27 mouse cellular contexts compared by ENCODE assay signal in the genomic region with DNA sequence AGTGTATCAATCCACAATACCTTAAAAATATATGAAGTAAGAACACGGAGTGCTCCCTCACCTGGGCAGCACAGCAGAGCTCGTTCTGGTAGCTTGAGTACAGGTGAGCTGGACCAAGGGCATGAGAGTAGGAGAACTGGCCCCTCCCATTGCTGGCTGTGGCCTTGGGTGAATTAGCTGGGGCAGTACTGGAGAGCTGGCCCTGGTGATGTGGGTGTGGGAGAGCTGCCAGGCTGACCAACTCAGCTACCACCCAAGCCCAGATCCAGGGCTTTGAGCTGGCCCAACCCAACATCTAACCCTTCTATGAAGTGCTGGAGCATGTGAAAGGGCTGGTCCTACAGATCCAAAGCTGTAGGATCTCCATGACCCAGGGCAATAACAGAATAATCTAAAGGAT. TPM values are rescaled to one million over a fixed set of nuclear protein-coding genes. Genes with fewer than 3 reads are reported as not detected.
A peak's percentile ranks its signal among the peaks of the same experiment; 100 is the strongest.
DNase-seq lines count a peak whose midpoint lies in the region; ATAC-seq and TF ChIP-seq lines count a peak whose summit lies in the region.
"Had no signal": no experiment of that assay in that cellular context is flagged by ENCODE, and none has a peak within 500 bp of the region (broad histone marks: within the 10 kb centered on the region; RNA-seq: fewer than 3 reads in every experiment).

No protein-coding gene starts in this region.

- H3K4me2 ChIP-seq in intestine, postnatal 0 days (replicated peaks; ENCODE audit: low read depth), result no peak overlapping the region
- H3K4me2 ChIP-seq: embryonic facial prominence, embryonic 12.5 days; forebrain, embryonic 15.5 days; heart, embryonic 12.5 days; hindbrain, embryonic 14.5 days; limb, embryonic 12.5 days; liver, embryonic 12.5 days; midbrain, embryonic 11.5 days; stomach, embryonic 15.5 days had no signal

- ATAC-seq in intestine, postnatal 0 days, result no peak
- ATAC-seq: forebrain, embryonic 15.5 days; inflammation-experienced regulatory T-cells, adult 6 months; liver, embryonic 12.5 days; liver, postnatal 0 days; midbrain, embryonic 16.5 days had no signal

- no peak overlapping the region for H3K4me3 ChIP-seq in ES-E14 (ENCODE audit: insufficient read depth in 1 of 2, low read depth in 1 of 2, low read length in 2 of 2, poor library complexity in 1 of 2, severe bottlenecking in 1 of 2)
- H3K4me3 ChIP-seq in intestine, postnatal 0 days (ENCODE audit: low read depth, low read length), result no peak overlapping the region
- H3K4me3 ChIP-seq: embryonic facial prominence, embryonic 12.5 days; forebrain, embryonic 15.5 days; heart, embryonic 12.5 days; limb, embryonic 12.5 days; liver, embryonic 12.5 days; stomach, embryonic 15.5 days had no signal

- no peaks in the 10 kb centered on the region for H3K27me3 ChIP-seq in intestine, postnatal 0 days (replicated peaks; ENCODE audit: control insufficient read depth, insufficient read depth, low read length)
- H3K27me3 ChIP-seq: embryonic facial prominence, embryonic 12.5 days; forebrain, embryonic 15.5 days; heart, embryonic 12.5 days; limb, embryonic 12.5 days; stomach, embryonic 15.5 days had no signal

- intact Hi-C loops in heart, postnatal 25 days (cut with DNase I), result no loop called here

- no peaks in the 10 kb centered on the region for H3K4me1 ChIP-seq in ES-E14 (ENCODE audit: control insufficient read depth in 2 of 2, insufficient read depth in 2 of 2, low read length in 2 of 2, poor library complexity in 1 of 2)
- H3K4me1 ChIP-seq in intestine, postnatal 0 days (replicated peaks; ENCODE audit: control insufficient read depth, insufficient read depth, low read length), result no peaks in the 10 kb centered on the region
- H3K4me1 ChIP-seq: embryonic facial prominence, embryonic 12.5 days; forebrain, embryonic 15.5 days; heart, embryonic 12.5 days; limb, embryonic 12.5 days; liver, embryonic 12.5 days; stomach, embryonic 15.5 days had no signal

- in situ Hi-C loops in ES-E14 (cut with MboI; ENCODE audit: low sequenced_read_pairs in 2 of 2, unreplicated experiment in 2 of 2), result no loop called here

- no peaks in the 10 kb centered on the region for H3K9me3 ChIP-seq in ES-E14 (ENCODE audit: control insufficient read depth, insufficient read depth, low read depth, low read length)
- H3K9me3 ChIP-seq in intestine, postnatal 0 days (ENCODE audit: control insufficient read depth), result no peaks in the 10 kb centered on the region
- H3K9me3 ChIP-seq: embryonic facial prominence, embryonic 12.5 days; forebrain, embryonic 15.5 days; heart, embryonic 12.5 days; limb, embryonic 12.5 days; liver, embryonic 12.5 days; stomach, embryonic 15.5 days had no signal

- no peak overlapping the region for H3K9ac ChIP-seq in ES-E14 (ENCODE audit: insufficient read depth, low read depth, low read length, poor library complexity, severe bottlenecking)
- no peak overlapping the region for H3K9ac ChIP-seq in intestine, postnatal 0 days (ENCODE audit: low read depth, low read length)
- H3K9ac ChIP-seq: embryonic facial prominence, embryonic 12.5 days; forebrain, embryonic 15.5 days; heart, embryonic 12.5 days; hindbrain, embryonic 14.5 days; limb, embryonic 12.5 days; liver, embryonic 12.5 days; liver, postnatal 0 days; stomach, embryonic 15.5 days had no signal

- TF ChIP-seq CTCF in intestine, postnatal 0 days (IDR thresholded peaks at IDR 0.05; ENCODE audit: low read depth), result no peak

- DNase-seq in kidney, adult 11 months, result peak; percentile 41
- no peak for DNase-seq in kidney, postnatal 10 days
- DNase-seq in ES-E14 (ENCODE audit: low read depth, low spot score), result no peak
- peak; percentile 48 for DNase-seq in adrenal gland, adult 8-10 months
- DNase-seq in kidney, postnatal 14 days, result peak; percentile 27
- no peak for DNase-seq in heart, postnatal 25 days (ENCODE audit: low spot score)
- DNase-seq: cerebellum, adult 9-11 months; embryo, embryonic 11 days; gastrocnemius, postnatal 25 days; heart, adult 18-20 months; layer of hippocampus, adult 9-11 months; liver, postnatal 0 days; lung, postnatal 36 days; right cerebral cortex, postnatal 25 days had no signal

- WGBS in intestine, postnatal 0 days, result 79% methylated on average over 2 of the region's 2 CpGs

- no peaks in the 10 kb centered on the region for H3K36me3 ChIP-seq in ES-E14 (ENCODE audit: control insufficient read depth, insufficient read depth, low read length, poor library complexity, severe bottlenecking)
- H3K36me3 ChIP-seq in intestine, postnatal 0 days (ENCODE audit: control insufficient read depth, insufficient read depth), result no peaks in the 10 kb centered on the region
- H3K36me3 ChIP-seq: embryonic facial prominence, embryonic 12.5 days; forebrain, embryonic 15.5 days; heart, embryonic 12.5 days; limb, embryonic 12.5 days; liver, embryonic 12.5 days; stomach, embryonic 15.5 days had no signal

- 0 out of 2 replicates have a peak overlapping the region, but pooled peaks have one; percentile 7 for H3K27ac ChIP-seq in ES-E14 (ENCODE audit: insufficient read depth, low read depth, low read length, poor library complexity, severe bottlenecking)
- H3K27ac ChIP-seq in intestine, postnatal 0 days (ENCODE audit: low read depth, low read length), result no peak overlapping the region
- H3K27ac ChIP-seq: embryonic facial prominence, embryonic 12.5 days; forebrain, embryonic 15.5 days; hindbrain, embryonic 14.5 days; limb, embryonic 12.5 days; liver, embryonic 12.5 days; stomach, embryonic 15.5 days had no signal

TF ChIP-seq in ES-E14, 5 proteins besides CTCF, POLR2A, EP300 and RAD21:
- no peak for TF ChIP-seq CHD2 (IDR thresholded peaks at IDR 0.05; ENCODE audit: low read depth, low read length)
- no peak for TF ChIP-seq MAFK (IDR thresholded peaks at IDR 0.05; ENCODE audit: insufficient read depth, low read depth, low read length)
- TF ChIP-seq HCFC1 (IDR thresholded peaks at IDR 0.05; ENCODE audit: borderline replicate concordance, insufficient read depth, low read length), result no peak
- TF ChIP-seq ZC3H11A (IDR thresholded peaks at IDR 0.05; ENCODE audit: borderline replicate concordance, low read depth, low read length), result no peak
- TF ChIP-seq ZNF384 (IDR thresholded peaks at IDR 0.05; ENCODE audit: low read depth, low read length), result no peak

RNA-seq across cellular contexts. Expression of a gene that starts 23.9 kb away (rescaled TPM):
- 0.09 and 0.11 TPM in 2 replicates for total RNA-seq in ES-E14 (2012; rRNA removed)
- total RNA-seq in adrenal gland, adult 8-10 months (2022), result 1 to 10 TPM in 2 of 4 experiments, under 1 TPM in 2; 0.31 to 2.4 (median 1.6) TPM
- polyA plus RNA-seq in intestine, postnatal 0 days (2015; fragmentation: Nextera tagmentation; extraction: Ambion mirVana), result 0.12 and 0.27 TPM in 2 replicates
- total RNA-seq in heart, postnatal 25 days (2021), result 10 to 100 TPM; 31.2 to 36.8 TPM
- total RNA-seq: neutrophil, adult 5-6 weeks had no signal
- polyA plus RNA-seq: embryonic facial prominence, embryonic 12.5 days; inflammation-experienced regulatory T-cells, adult 6 months; midbrain, embryonic 11.5 days; neural tube, embryonic 11.5 days had no signal

Comparison
In these comparisons a context has a peak if more than half of its experiments do, and no peak if none do; other contexts are left out.
1. DNase-seq: peak in kidney, adult 11 months (single experiment), adrenal gland, adult 8-10 months (single experiment) and kidney, postnatal 14 days (single experiment); none in kidney, postnatal 10 days (single experiment), ES-E14 (single experiment) and heart, postnatal 25 days (single experiment).
2. RNA of a gene that starts 23.9 kb away (total RNA-seq): 31.2 to 36.8 TPM in heart, postnatal 25 days; 0.31 to 2.4 TPM in adrenal gland, adult 8-10 months and 0.09 to 0.11 TPM in ES-E14; every median in the first group is over 4 times any median in the second.